Mouse (Mus musculus) E14TG2a.4 (cell line): ENCODE data around the gene Pde3a.

Experiments
- CTCF ChIP-seq: conservative IDR thresholded peaks from 2 replicates; pipeline ENCODE4 v1.5.1; 2014; ENCODE audit warnings: low read length
- NANOG ChIP-seq: IDR thresholded peaks from 2 replicates; pipeline ENCODE4 v1.6.1; 2014; ENCODE audit warnings: borderline replicate concordance, low read length, mixed read lengths
- POU5F1 ChIP-seq: IDR thresholded peaks from 2 replicates; pipeline ENCODE4 v1.6.1; 2014; ENCODE audit warnings: low read length, borderline replicate concordance

DNA sequence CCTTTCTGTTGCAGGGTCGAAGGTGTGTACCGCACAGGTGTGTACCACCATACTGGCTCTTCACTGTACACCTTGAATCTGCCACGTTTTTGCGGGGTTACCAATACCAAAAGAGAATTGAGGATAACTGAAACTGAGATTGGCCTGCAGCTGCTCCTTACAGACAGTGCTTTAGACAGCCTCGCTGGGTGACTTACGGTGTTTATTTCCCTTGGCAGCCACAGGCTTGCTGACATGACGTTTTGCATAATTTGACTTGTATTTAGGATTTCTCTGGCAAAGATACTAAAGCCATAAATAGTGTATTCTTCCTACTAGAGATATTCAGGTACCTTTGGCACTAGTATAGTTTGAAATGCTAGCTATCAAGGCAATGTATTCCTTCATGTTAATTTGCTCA is 155.6 kb downstream of the Pde3a start:
- TF ChIP-seq NANOG, result no peak
- TF ChIP-seq CTCF, result no peak
- no peak for TF ChIP-seq POU5F1
